Comparison of ENCODE assay signal across 9 mouse cellular contexts in genomic region chr4:54945603-54946445, GRCm38 (mm10). TPM values are rescaled to one million over a fixed set of nuclear protein-coding genes. Genes with fewer than 3 reads are reported as not detected.
A peak's percentile ranks its signal among the peaks of the same experiment; 100 is the strongest.
DNase-seq lines count a peak whose midpoint lies in the region; ATAC-seq lines count a peak whose summit lies in the region.
"Had no signal": no experiment of that assay in that cellular context is flagged by ENCODE, and none has a peak within 500 bp of the region (broad histone marks: within the 10 kb centered on the region; RNA-seq: fewer than 3 reads in every experiment).

No protein-coding gene starts in this region.

- peak overlapping the region; percentile 97 for H3K9ac ChIP-seq in hindbrain, embryonic 11.5 days (ENCODE audit: low read depth, low read length)
- no peak overlapping the region for H3K9ac ChIP-seq in liver, embryonic 16.5 days (ENCODE audit: low read depth, low read length)

- peak overlapping the region; percentile 70 for H3K4me2 ChIP-seq in hindbrain, embryonic 11.5 days (replicated peaks; ENCODE audit: low read depth, low read length)
- H3K4me2 ChIP-seq in liver, embryonic 16.5 days (ENCODE audit: low read depth, low read length) = peak overlapping the region; percentile 28

- H3K4me1 ChIP-seq in embryonic facial prominence, embryonic 10.5 days = peaks cover 23% of the 10 kb centered on the region
- no peaks in the 10 kb centered on the region for H3K4me1 ChIP-seq in hindbrain, embryonic 11.5 days (replicated peaks; ENCODE audit: control insufficient read depth, insufficient read depth, low read length)
- H3K4me1 ChIP-seq in liver, embryonic 16.5 days (ENCODE audit: control insufficient read depth, low read depth, low read length) = no peaks in the 10 kb centered on the region

- peak; percentile 48 to 51 for DNase-seq in right cerebral cortex, postnatal 10 days (ENCODE audit: low spot score in 2 of 2)
- no peak for DNase-seq in right cerebral cortex, postnatal 25 days
- DNase-seq in embryonic facial prominence, embryonic 10.5 days (ENCODE audit: low spot score) = peak; percentile 83
- peak; percentile 81 for DNase-seq in hindbrain, embryonic 11.5 days (ENCODE audit: low spot score)
- peak; percentile 10 for DNase-seq in testis, postnatal 14 days (ENCODE audit: low spot score)
- no peak for DNase-seq in frontal cortex, postnatal 25 days (ENCODE audit: low spot score in 2 of 2)
- DNase-seq in urinary bladder, postnatal 10 days (ENCODE audit: low spot score) = no peak

- peak overlapping the region; percentile 86 for H3K4me3 ChIP-seq in embryonic facial prominence, embryonic 10.5 days
- peak overlapping the region; percentile 88 for H3K4me3 ChIP-seq in hindbrain, embryonic 11.5 days (ENCODE audit: low read depth, low read length)
- peak overlapping the region; percentile 13; the same call in 1 of the 2 replicates for H3K4me3 ChIP-seq in liver, embryonic 16.5 days (ENCODE audit: low read depth, low read length)
- H3K4me3 ChIP-seq: erythroblast, embryonic 14.5 days had no signal

- H3K27ac ChIP-seq in embryonic facial prominence, embryonic 10.5 days (replicated peaks) = peak overlapping the region; percentile 99
- H3K27ac ChIP-seq in hindbrain, embryonic 11.5 days (ENCODE audit: low read depth, low read length) = peak overlapping the region; percentile 97
- no peak overlapping the region for H3K27ac ChIP-seq in liver, embryonic 16.5 days (ENCODE audit: low read length)

- under 1% methylated on average over 36 of the region's 36 CpGs for WGBS in embryonic facial prominence, embryonic 10.5 days
- under 1% methylated on average over 35 of the region's 36 CpGs for WGBS in hindbrain, embryonic 11.5 days
- under 1% methylated on average over 36 of the region's 36 CpGs for WGBS in liver, embryonic 16.5 days (ENCODE audit: insufficient replicate concordance)

- H3K9me3 ChIP-seq in embryonic facial prominence, embryonic 10.5 days = no peaks in the 10 kb centered on the region
- no peaks in the 10 kb centered on the region for H3K9me3 ChIP-seq in hindbrain, embryonic 11.5 days (ENCODE audit: control insufficient read depth, low read length)
- no peaks in the 10 kb centered on the region for H3K9me3 ChIP-seq in liver, embryonic 16.5 days (replicated peaks; ENCODE audit: control insufficient read depth, low read length)

- ATAC-seq in hindbrain, embryonic 11.5 days (ENCODE audit: low FRiP score) = peak; percentile 57
- ATAC-seq in liver, embryonic 16.5 days (ENCODE audit: low read depth) = no peak

- H3K36me3 ChIP-seq in embryonic facial prominence, embryonic 10.5 days (replicated peaks) = peaks cover 7% of the 10 kb centered on the region
- no peaks in the 10 kb centered on the region for H3K36me3 ChIP-seq in hindbrain, embryonic 11.5 days (ENCODE audit: control insufficient read depth, insufficient read depth, low read length)
- H3K36me3 ChIP-seq in liver, embryonic 16.5 days (ENCODE audit: control insufficient read depth, insufficient read depth) = no peaks in the 10 kb centered on the region

- H3K27me3 ChIP-seq in embryonic facial prominence, embryonic 10.5 days (replicated peaks; ENCODE audit: low read depth, poor library complexity, severe bottlenecking) = no peaks in the 10 kb centered on the region
- H3K27me3 ChIP-seq in hindbrain, embryonic 11.5 days (ENCODE audit: control insufficient read depth, insufficient read depth, low read length) = no peaks in the 10 kb centered on the region
- H3K27me3 ChIP-seq in liver, embryonic 16.5 days (ENCODE audit: control insufficient read depth, insufficient read depth, low read depth, low read length) = peaks cover 56% of the 10 kb centered on the region

RNA-seq across cellular contexts. Expression of gene Zfp462, which starts 1.0 kb away (rescaled TPM):
- 14.8 TPM in 2 replicates for polyA plus RNA-seq in embryonic facial prominence, embryonic 10.5 days (2016; fragmentation: Nextera tagmentation; extraction: Ambion mirVana)
- polyA plus RNA-seq in hindbrain, embryonic 11.5 days (2014; fragmentation: Nextera tagmentation; extraction: Ambion mirVana) = 22.8 and 34.8 TPM in 2 replicates
- 0.06 and 0.09 TPM in 2 replicates for polyA plus RNA-seq in liver, embryonic 16.5 days (2015; fragmentation: Nextera tagmentation; extraction: Ambion mirVana)
- polyA plus RNA-seq: erythroblast, embryonic 14.5 days had no signal

Comparison
In these comparisons a context has a peak if more than half of its experiments do, and no peak if none do; other contexts are left out.
1. DNase-seq: peak in right cerebral cortex, postnatal 10 days (2 of 2), embryonic facial prominence, embryonic 10.5 days (single experiment), hindbrain, embryonic 11.5 days (single experiment) and testis, postnatal 14 days (single experiment); none in right cerebral cortex, postnatal 25 days (single experiment), frontal cortex, postnatal 25 days (0 of 2) and urinary bladder, postnatal 10 days (single experiment).
2. H3K4me3 ChIP-seq: peak in every context shown above with its lines; median percentile 88 in hindbrain, embryonic 11.5 days; 86 in embryonic facial prominence, embryonic 10.5 days; 13 in liver, embryonic 16.5 days.
3. RNA of gene Zfp462, which starts 1.0 kb away (polyA plus RNA-seq): 22.8 to 34.8 TPM in hindbrain, embryonic 11.5 days and 14.8 TPM in embryonic facial prominence, embryonic 10.5 days; 0.06 to 0.09 TPM in liver, embryonic 16.5 days; every median in the first group is over 10 times any median in the second.